Mouse (Mus musculus) heart, embryonic 12.5 days (tissue): ENCODE measurements at regions not wholly inside any gene's neighbourhood (a gene's known extent, or its start where the extent isn't known, plus 50 kb on each side); places are given as distances from the start of the nearest gene placed in this dataset. TPM values are rescaled to one million over a fixed set of nuclear protein-coding genes. Genes with fewer than 3 reads are reported as not detected.

Experiments used
- ATAC-seq: fragments of 200-750 bp; cut with Nextera tagmentation; 2 replicates; pipeline ENCODE4 v1.8.0; 2017; ENCODE audit warnings: moderate TSS enrichment, moderate library complexity; ENCODE audit not compliant: insufficient number of reproducible peaks, low FRiP score
- H3K27ac ChIP-seq: fragments of 300-500 bp; sonication (generic); 2 replicates; pipeline ENCODE4 v1.5.1; 2016; ENCODE audit warnings: mild to moderate bottlenecking, moderate library complexity; ENCODE audit not compliant: poor library complexity, severe bottlenecking
- H3K27me3 ChIP-seq: fragments of 300-500 bp; sonication (generic); replicated peaks from 2 replicates; pipeline ENCODE4 v1.6.1; 2016; ENCODE audit warnings: mild to moderate bottlenecking, moderate library complexity
- H3K36me3 ChIP-seq: fragments of 300-500 bp; sonication (generic); 2 replicates; pipeline ENCODE4 v1.6.1; 2016; ENCODE audit warnings: mild to moderate bottlenecking, moderate library complexity
- H3K4me1 ChIP-seq: fragments of 300-500 bp; sonication (generic); replicated peaks from 2 replicates; pipeline ENCODE4 v1.6.1; 2016; ENCODE audit warnings: mild to moderate bottlenecking
- H3K4me2 ChIP-seq: fragments of 300-500 bp; sonication (generic); 2 replicates; pipeline ENCODE4 v1.6.1; 2016; ENCODE audit warnings: mild to moderate bottlenecking, moderate library complexity
- H3K4me3 ChIP-seq: fragments of 300-500 bp; sonication (generic); 2 replicates; pipeline ENCODE4 v1.5.1; 2016; ENCODE audit warnings: mild to moderate bottlenecking
- H3K9ac ChIP-seq: fragments of 300-500 bp; sonication (generic); 2 replicates; pipeline ENCODE4 v1.6.1; 2016; ENCODE audit warnings: mild to moderate bottlenecking, moderate library complexity
- H3K9me3 ChIP-seq: fragments of 300-500 bp; sonication (generic); replicated peaks from 2 replicates; pipeline ENCODE4 v1.6.1; 2016; ENCODE audit warnings: mild to moderate bottlenecking, moderate library complexity
- WGBS: fragments of 180-500 bp; shearing (Covaris S2); methylation state at CpG from one replicate; pipeline ENCODE4 v1.1.7; 2016; 5-methylcytosine and 5-hydroxymethylcytosine counted together
- microRNA-seq: library from miRNA; unstranded; fragments of <30 nt; microRNA quantifications from one replicate; pipeline ENCODE4, GENCODE M21; 2017

GRCm38 (mm10) chr13:70903831-70904230 lies 62.2 kb upstream of the Adamts16 start:
- no peak for ATAC-seq
- no peak overlapping the region for H3K4me2 ChIP-seq
- no peaks in the 10 kb centered on the region for H3K27me3 ChIP-seq

GRCm38 (mm10) chr13:70903150-70903549 lies 61.5 kb upstream of the Adamts16 start:
- no peak for ATAC-seq
- H3K27me3 ChIP-seq, result no peaks in the 10 kb centered on the region
- no peaks in the 10 kb centered on the region for H3K4me1 ChIP-seq
- H3K27ac ChIP-seq, result no peak overlapping the region
- WGBS, result 82% methylated on average over 2 of the region's 2 CpGs
- H3K4me2 ChIP-seq, result no peak overlapping the region
- no peaks in the 10 kb centered on the region for H3K36me3 ChIP-seq
- no peaks in the 10 kb centered on the region for H3K9me3 ChIP-seq
- H3K4me3 ChIP-seq, result no peak overlapping the region
- H3K9ac ChIP-seq, result no peak overlapping the region

More at GRCm38 (mm10) chr13:70903831-70904230, 62.2 kb upstream of the Adamts16 start:
- Histone ChIP-seq H3K27ac (no peak overlapping the region), H3K9ac (no peak overlapping the region), H3K9me3 (no peaks in the 10 kb centered on the region), H3K4me3 (no peak overlapping the region), H3K4me1 (no peaks in the 10 kb centered on the region), H3K36me3 (no peaks in the 10 kb centered on the region)
- WGBS, result 70% methylated on average over 8 of the region's 8 CpGs

- Histone ChIP-seq H3K36me3 (no peaks in the 10 kb centered on the region), H3K9me3 (no peaks in the 10 kb centered on the region), H3K27ac (no peak overlapping the region), H3K27me3 (no peaks in the 10 kb centered on the region), H3K4me1 (no peaks in the 10 kb centered on the region), H3K4me3 (no peak overlapping the region), H3K9ac (no peak overlapping the region), H3K4me2 (no peak overlapping the region)
- ATAC-seq, result no peak
- WGBS, result 66% methylated on average over 10 of the region's 10 CpGs
Measured at GRCm38 (mm10) chr13:70902727-70903126, 61.1 kb upstream of the Adamts16 start.

- WGBS, result 59% methylated on average over 5 of the region's 5 CpGs
- no peak for ATAC-seq
- Histone ChIP-seq H3K27me3 (no peaks in the 10 kb centered on the region), H3K4me1 (no peaks in the 10 kb centered on the region), H3K27ac (no peak overlapping the region), H3K4me2 (no peak overlapping the region), H3K4me3 (no peak overlapping the region), H3K36me3 (no peaks in the 10 kb centered on the region), H3K9ac (no peak overlapping the region), H3K9me3 (no peaks in the 10 kb centered on the region)
Measured at GRCm38 (mm10) chr13:70891634-70892033, 50.0 kb upstream of the Adamts16 start.

Small RNA genes in the stretch of these regions (microRNA-seq; reads per million reads assigned to microRNA genes)
- not detected for gene Mir466f-4
